Mouse (Mus musculus) MEL (cell line): ENCODE measurements at regions not wholly inside any gene's neighbourhood (a gene's known extent, or its start where the extent isn't known, plus 50 kb on each side); places are given as distances from the start of the nearest gene placed in this dataset.

Experiments
- DNase-seq: peaks from one replicate; pipeline ENCODE4 v3.0.0; 2011; ENCODE audit warnings: low read depth, low spot score
- H3K27ac ChIP-seq: 2 replicates; pipeline ENCODE4 v1.5.1; 2012; ENCODE audit warnings: low read depth, mild to moderate bottlenecking, control low read depth, low read length, moderate library complexity; ENCODE audit not compliant: control insufficient read depth
- H3K27me3 ChIP-seq, 2 experiments: fragments of 150-350 bp in 1 of 2; sonication (generic) in 1 of 2; 2 replicates each; pipeline ENCODE4 v1.6.1; 2012; ENCODE audit warnings: low read length in 2 of 2, mild to moderate bottlenecking in 2 of 2, improper control_type of control experiment in 1 of 2, moderate library complexity in 1 of 2; ENCODE audit not compliant: insufficient read depth in 2 of 2, control insufficient read depth in 1 of 2
- H3K36me3 ChIP-seq, 2 experiments: 2 replicates each; pipeline ENCODE4 v1.6.1; 2012 to 2014; ENCODE audit warnings: low read length in 2 of 2, improper control_type of control experiment in 1 of 2, inconsistent platforms in 1 of 2, mild to moderate bottlenecking in 1 of 2; ENCODE audit not compliant: insufficient read depth in 2 of 2, control insufficient read depth in 1 of 2
- H3K4me1 ChIP-seq, 2 experiments: fragments of 150-350 bp in 1 of 2; sonication (generic) in 1 of 2; 2 replicates each; pipeline ENCODE4 v1.6.1; 2012; ENCODE audit warnings: low read length in 2 of 2, improper control_type of control experiment in 1 of 2, mild to moderate bottlenecking in 1 of 2; ENCODE audit not compliant: insufficient read depth in 2 of 2, control insufficient read depth in 1 of 2
- H3K4me3 ChIP-seq, 2 experiments: fragments of 150-350 bp in 1 of 2; sonication (generic) in 1 of 2; 2 replicates each; pipeline ENCODE4 v1.5.1; 2012; ENCODE audit warnings: low read depth in 2 of 2, low read length in 2 of 2, mild to moderate bottlenecking in 2 of 2, moderate library complexity in 2 of 2, control low read depth in 1 of 2, improper control_type of control experiment in 1 of 2; ENCODE audit not compliant: control insufficient read depth in 1 of 2, insufficient read depth in 1 of 2
- H3K79me2 ChIP-seq: 2 replicates; pipeline ENCODE4 v1.6.1; 2012; ENCODE audit warnings: mild to moderate bottlenecking, low read length, moderate library complexity; ENCODE audit not compliant: control insufficient read depth, poor library complexity, insufficient read depth
- H3K9ac ChIP-seq: 2 replicates; pipeline ENCODE4 v1.6.1; 2012; ENCODE audit warnings: low read depth, mild to moderate bottlenecking, control low read depth, low read length, moderate library complexity; ENCODE audit not compliant: control insufficient read depth, poor library complexity, severe bottlenecking
- H3K9me3 ChIP-seq: fragments of 150-350 bp; sonication (generic); replicated peaks from 2 replicates; pipeline ENCODE4 v1.6.1; 2012; ENCODE audit warnings: mild to moderate bottlenecking, low read length, improper control_type of control experiment, moderate library complexity; ENCODE audit not compliant: insufficient read depth
- BHLHE40 ChIP-seq: IDR thresholded peaks from 2 replicates; pipeline ENCODE4 v1.6.1; 2012; ENCODE audit warnings: low read depth, mild to moderate bottlenecking, inconsistent platforms, low read length, improper control_type of control experiment, borderline replicate concordance
- CTCF ChIP-seq, 3 experiments: IDR thresholded peaks in 2 of 3; conservative IDR thresholded peaks in 1 of 3; 2 replicates each; pipeline ENCODE4 v1.5.1; 2011 to 2012; ENCODE audit warnings: low read length in 3 of 3, low read depth in 2 of 3, mild to moderate bottlenecking in 2 of 3, improper control_type of control experiment in 1 of 3, inconsistent platforms in 1 of 3, mixed read lengths in 1 of 3, moderate library complexity in 1 of 3; ENCODE audit not compliant: control insufficient read depth in 1 of 3, insufficient read depth in 1 of 3, poor library complexity in 1 of 3, severe bottlenecking in 1 of 3
- GATA1 ChIP-seq: IDR thresholded peaks from 2 replicates; pipeline ENCODE4 v1.6.1; 2011; ENCODE audit warnings: low read depth, low read length, improper control_type of control experiment
- JUND ChIP-seq: IDR thresholded peaks from 2 replicates; pipeline ENCODE4 v1.6.1; 2011; ENCODE audit warnings: low read depth, mild to moderate bottlenecking, improper control_type of control experiment, low read length
- KAT2A ChIP-seq: conservative IDR thresholded peaks from 2 replicates; pipeline ENCODE4 v1.6.1; 2012; ENCODE audit warnings: low read depth, low read length, improper control_type of control experiment, inconsistent platforms
- MEF2A ChIP-seq: IDR thresholded peaks from 2 replicates; pipeline ENCODE4 v1.6.1; 2014; ENCODE audit warnings: low read depth, mild to moderate bottlenecking, inconsistent platforms, low read length, improper control_type of control experiment; ENCODE audit not compliant: poor library complexity, insufficient replicate concordance, severe bottlenecking; ENCODE audit errors: extremely low read depth
- MYC ChIP-seq: IDR thresholded peaks from 2 replicates; pipeline ENCODE4 v1.6.1; 2011; ENCODE audit warnings: low read depth, mild to moderate bottlenecking, low read length, improper control_type of control experiment, moderate library complexity
- NELFE ChIP-seq: IDR thresholded peaks from 2 replicates; pipeline ENCODE4 v1.6.1; 2011; ENCODE audit warnings: low read depth, low read length, improper control_type of control experiment
- POLR2A ChIP-seq, 2 experiments: IDR thresholded peaks; 2 replicates each; pipeline ENCODE4 v1.6.1; 2011 to 2012; ENCODE audit warnings: low read length in 2 of 2, mild to moderate bottlenecking in 2 of 2, control low read depth in 1 of 2, improper control_type of control experiment in 1 of 2, low read depth in 1 of 2, moderate library complexity in 1 of 2; ENCODE audit not compliant: control insufficient read depth in 1 of 2, insufficient read depth in 1 of 2, poor library complexity in 1 of 2
- POLR2AphosphoS2 ChIP-seq: IDR thresholded peaks from 2 replicates; pipeline ENCODE4 v1.6.1; 2011; ENCODE audit warnings: low read length, improper control_type of control experiment
- RAD21 ChIP-seq: IDR thresholded peaks from 2 replicates; pipeline ENCODE4 v1.6.1; 2011; ENCODE audit warnings: mild to moderate bottlenecking, low read depth, low read length, improper control_type of control experiment
- RCOR1 ChIP-seq: IDR thresholded peaks from 2 replicates; pipeline ENCODE4 v1.6.1; 2012; ENCODE audit warnings: low read depth, mild to moderate bottlenecking, inconsistent platforms, low read length, improper control_type of control experiment
- SIN3A ChIP-seq: IDR thresholded peaks from 2 replicates; pipeline ENCODE4 v1.6.1; 2012; ENCODE audit warnings: low read length, improper control_type of control experiment, inconsistent platforms
- SMC3 ChIP-seq: IDR thresholded peaks from 2 replicates; pipeline ENCODE4 v1.6.1; 2011; ENCODE audit warnings: low read depth, low read length, improper control_type of control experiment
- TAL1 ChIP-seq: IDR thresholded peaks from 2 replicates; pipeline ENCODE4 v1.6.1; 2012; ENCODE audit warnings: mild to moderate bottlenecking, inconsistent platforms, low read length, moderate library complexity, mixed read lengths
- TCF12 ChIP-seq: IDR thresholded peaks from 2 replicates; pipeline ENCODE4 v1.6.1; 2014; ENCODE audit warnings: low read depth, mild to moderate bottlenecking, inconsistent platforms, low read length, improper control_type of control experiment, moderate library complexity
- USF1 ChIP-seq: IDR thresholded peaks from 2 replicates; pipeline ENCODE4 v1.6.1; 2014; ENCODE audit warnings: low read depth, mild to moderate bottlenecking, inconsistent platforms, low read length, improper control_type of control experiment, moderate library complexity
- USF2 ChIP-seq, 2 experiments: IDR thresholded peaks; 2 replicates each; pipeline ENCODE4 v1.6.1; 2011 to 2012; ENCODE audit warnings: improper control_type of control experiment in 2 of 2, low read length in 2 of 2, borderline replicate concordance in 1 of 2, inconsistent platforms in 1 of 2, low read depth in 1 of 2, mild to moderate bottlenecking in 1 of 2; ENCODE audit not compliant: insufficient read depth in 1 of 2
- ZC3H11A ChIP-seq: IDR thresholded peaks from 2 replicates; pipeline ENCODE4 v1.6.1; 2012; ENCODE audit warnings: low read depth, mild to moderate bottlenecking, inconsistent platforms, low read length, improper control_type of control experiment
- ZKSCAN1 ChIP-seq: IDR thresholded peaks from 2 replicates; pipeline ENCODE4 v1.6.1; 2012; ENCODE audit warnings: low read depth, mild to moderate bottlenecking, inconsistent platforms, low read length, improper control_type of control experiment, moderate library complexity

- no peaks in the 10 kb centered on the region for H3K36me3 ChIP-seq
- peak; percentile 88 for TF ChIP-seq RAD21
- TF ChIP-seq CTCF (IDR thresholded peaks at IDR 0.05 in 2 of 3, conservative IDR thresholded peaks at IDR 0.05 in 1 of 3; ENCODE audit: control insufficient read depth in 1 of 3, insufficient read depth in 1 of 3, low read depth in 2 of 3, low read length in 3 of 3, poor library complexity in 1 of 3, severe bottlenecking in 1 of 3), result peak; percentile 88 to 92 (median 90)
- TF ChIP-seq KAT2A, result no peak
- no peak for TF ChIP-seq MEF2A
- TF ChIP-seq SMC3, result peak; percentile 91
- no peak for TF ChIP-seq USF2 (IDR thresholded peaks at IDR 0.05; ENCODE audit: borderline replicate concordance in 1 of 2, insufficient read depth in 1 of 2, low read depth in 1 of 2, low read length in 2 of 2)
- peak; percentile 80 for TF ChIP-seq ZC3H11A
- DNase-seq, result peak; percentile 74
These were observed 335.8 kb downstream of the 9430069I07Rik start for GRCm38 (mm10) chr15:34021857-34022256.

GRCm38 (mm10) chr15:34016397-34017156, 341.1 kb downstream of the 9430069I07Rik start:
- DNase-seq, result peak; percentile 41

More at GRCm38 (mm10) chr15:34021857-34022256, 335.8 kb downstream of the 9430069I07Rik start:
- Histone ChIP-seq H3K27me3 (no peaks in the 10 kb centered on the region), H3K9ac (no peak overlapping the region), H3K27ac (no peak overlapping the region), H3K4me1 (no peaks in the 10 kb centered on the region), H3K9me3 (no peaks in the 10 kb centered on the region), H3K4me3 (no peak overlapping the region), H3K79me2 (no peaks in the 10 kb centered on the region)

GRCm38 (mm10) chr15:34008591-34008990, 349.1 kb downstream of the 9430069I07Rik start:
- H3K9me3 ChIP-seq, result no peaks in the 10 kb centered on the region
- no peaks in the 10 kb centered on the region for H3K4me1 ChIP-seq
- H3K4me3 ChIP-seq, result no peak overlapping the region
- H3K27me3 ChIP-seq, result no peaks in the 10 kb centered on the region; a peak in 1 of 4 replicates
- no peak overlapping the region for H3K9ac ChIP-seq
- no peak for DNase-seq
- no peaks in the 10 kb centered on the region for H3K36me3 ChIP-seq
- TF ChIP-seq ZC3H11A (no peak), MEF2A (no peak), BHLHE40 (no peak), TCF12 (no peak), POLR2A (IDR thresholded peaks at IDR 0.05; ENCODE audit: control insufficient read depth in 1 of 2, insufficient read depth in 1 of 2, low read depth in 1 of 2, low read length in 2 of 2, poor library complexity in 1 of 2) (no peak), JUND (no peak), NELFE (no peak), ZKSCAN1 (no peak), RCOR1 (no peak), KAT2A (no peak), POLR2AphosphoS2 (no peak)
- TF ChIP-seq, all 39 proteins: peak for 0
- Histone ChIP-seq H3K27ac (no peak overlapping the region), H3K79me2 (no peaks in the 10 kb centered on the region)

More at GRCm38 (mm10) chr15:34016397-34017156, 341.1 kb downstream of the 9430069I07Rik start:
- Histone ChIP-seq H3K9ac (no peak overlapping the region), H3K9me3 (no peaks in the 10 kb centered on the region), H3K27ac (no peak overlapping the region), H3K27me3 (no peaks in the 10 kb centered on the region), H3K36me3 (no peaks in the 10 kb centered on the region), H3K4me1 (no peaks in the 10 kb centered on the region), H3K4me3 (no peak overlapping the region), H3K79me2 (no peaks in the 10 kb centered on the region)
- TF ChIP-seq CTCF (IDR thresholded peaks at IDR 0.05 in 2 of 3, conservative IDR thresholded peaks at IDR 0.05 in 1 of 3; ENCODE audit: control insufficient read depth in 1 of 3, insufficient read depth in 1 of 3, low read depth in 2 of 3, low read length in 3 of 3, poor library complexity in 1 of 3, severe bottlenecking in 1 of 3) (peak in 2 of 3 experiments; percentile 28 to 53; a peak in 4 of 6 replicates), POLR2AphosphoS2 (no peak), GATA1 (peak; percentile 66), USF1 (no peak), RAD21 (peak; percentile 27), MYC (no peak), SIN3A (no peak), TAL1 (no peak), SMC3 (peak; percentile 60), ZC3H11A (no peak)
